Mouse (Mus musculus) hindlimb bud, embryonic 11.5 days (tissue): ENCODE measurements around the gene Dkkl1.
A peak's percentile ranks its signal among the peaks of the same experiment; 100 is the strongest.

ENCODE experiments used
- DNase-seq: peaks from one replicate; pipeline ENCODE4 v3.0.0-alpha.2; 2012; ENCODE audit warnings: low read depth, low spot score; ENCODE audit errors: extremely low spot score

Dkkl1 gene

DNA sequence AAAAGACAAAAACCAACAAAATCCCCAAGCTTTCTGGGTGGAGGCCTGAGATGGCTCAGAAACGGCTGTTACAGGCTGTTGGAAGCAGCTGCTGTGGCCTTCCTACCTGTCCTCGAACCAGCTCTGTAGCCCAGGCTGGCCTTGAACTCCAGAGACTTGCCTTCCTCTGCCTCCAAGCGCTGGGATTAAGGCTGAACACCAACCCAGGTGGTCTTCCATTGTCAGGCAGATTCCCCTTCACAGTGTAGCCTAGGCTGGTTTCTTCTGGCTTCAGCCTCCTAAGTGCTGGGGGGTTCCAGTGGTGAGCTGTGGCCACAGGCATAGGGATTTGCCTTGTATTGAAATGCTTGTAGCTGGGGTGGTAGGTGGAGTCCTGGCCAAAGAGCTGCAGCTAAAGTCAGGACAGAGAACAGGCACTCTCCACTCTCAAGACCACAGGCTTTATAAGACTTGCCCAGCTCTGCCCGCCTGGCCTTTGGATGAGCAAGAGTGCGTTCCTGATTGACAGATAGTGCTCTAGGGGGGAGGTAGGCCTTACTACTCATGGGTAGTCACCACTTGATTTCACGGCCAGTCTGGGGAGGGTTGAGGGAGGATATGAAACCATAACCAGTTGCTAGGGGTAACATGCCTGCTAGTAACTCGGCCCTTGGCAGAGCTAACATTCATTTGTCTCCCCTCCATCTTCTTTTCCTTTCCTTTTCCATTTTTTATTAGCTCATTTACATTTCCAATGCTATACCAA lies 17.7 kb upstream of the Dkkl1 start:
- no peak for DNase-seq

DNA sequence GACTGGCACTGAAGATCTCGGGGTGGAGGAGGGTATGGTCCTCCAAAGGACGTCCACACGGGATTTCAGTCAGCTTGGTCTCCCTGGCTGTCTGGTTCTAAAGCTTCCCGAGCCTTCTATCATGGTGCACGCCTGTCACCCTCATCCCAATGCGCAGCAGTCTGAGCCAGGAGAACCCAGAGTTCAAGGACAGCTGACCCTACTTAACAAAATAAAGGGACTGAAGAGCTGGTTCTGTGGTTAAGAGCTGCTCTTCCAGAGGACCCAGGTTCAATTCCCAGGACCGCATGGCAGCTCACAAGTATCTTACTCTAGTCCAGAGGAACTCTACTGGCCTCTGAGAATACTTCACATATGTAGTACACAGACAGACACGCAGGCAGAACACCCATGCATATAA lies 17.1 kb upstream of the Dkkl1 start:
- DNase-seq = no peak

DNA sequence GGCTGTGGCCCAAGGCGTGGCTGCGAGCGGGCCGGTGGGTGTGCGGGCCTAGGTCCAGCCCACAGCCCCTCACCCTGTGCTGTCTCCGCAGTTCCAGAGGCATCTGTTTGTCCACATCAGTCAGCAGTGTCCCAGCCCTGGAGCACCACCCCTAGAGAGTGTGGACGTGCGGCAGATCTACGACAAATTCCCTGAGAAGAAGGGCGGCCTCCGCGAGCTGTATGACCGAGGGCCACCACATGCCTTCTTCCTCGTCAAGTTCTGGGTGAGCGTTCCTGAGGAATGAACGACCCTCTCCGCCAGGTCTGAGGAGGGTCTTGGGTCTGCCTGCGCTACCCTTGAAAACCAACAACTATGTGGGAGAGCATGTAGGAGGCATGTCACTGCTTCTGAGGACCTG lies 16.6 kb upstream of the Dkkl1 start:
- DNase-seq = no peak

DNA sequence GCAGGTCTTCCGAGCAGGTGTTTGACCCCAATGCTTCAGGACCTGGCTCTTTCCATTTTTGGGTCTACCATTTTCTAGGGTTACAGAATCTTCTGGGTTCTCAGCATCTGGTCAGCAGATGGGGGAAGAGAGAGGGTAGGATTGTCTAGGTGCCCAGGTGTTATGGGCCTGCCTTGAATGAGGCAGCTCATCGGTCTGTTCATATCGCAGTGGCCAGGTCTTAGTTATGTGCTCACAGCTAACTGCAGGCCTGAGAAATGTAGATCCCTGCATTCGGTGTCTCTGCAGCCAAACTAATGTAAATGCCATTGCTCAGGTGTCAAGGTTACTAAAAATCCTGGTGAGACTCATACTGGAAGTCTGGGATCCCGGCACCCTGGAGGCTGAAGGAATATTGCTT lies 14.5 kb upstream of the Dkkl1 start:
- no peak for DNase-seq

DNA sequence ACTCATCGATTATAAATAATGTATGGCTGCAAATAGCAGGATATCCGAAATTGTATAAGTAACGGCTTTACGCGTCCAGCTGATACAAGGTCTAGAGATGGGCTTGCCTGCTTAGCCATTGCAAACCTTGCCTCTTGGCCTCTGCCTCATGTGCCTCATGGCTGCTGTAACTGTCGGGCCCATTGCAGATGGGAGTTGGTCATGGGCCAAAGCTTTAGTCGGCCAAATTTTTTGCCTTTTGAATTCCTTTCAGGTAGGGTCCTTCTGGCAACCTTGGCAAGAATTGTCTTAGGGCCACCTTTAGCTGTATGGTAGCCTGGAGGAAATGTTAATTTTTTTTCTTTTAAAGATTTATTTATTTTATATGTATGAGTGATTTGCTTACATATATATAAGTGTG lies 12.9 kb upstream of the Dkkl1 start:
- no peak for DNase-seq

DNA sequence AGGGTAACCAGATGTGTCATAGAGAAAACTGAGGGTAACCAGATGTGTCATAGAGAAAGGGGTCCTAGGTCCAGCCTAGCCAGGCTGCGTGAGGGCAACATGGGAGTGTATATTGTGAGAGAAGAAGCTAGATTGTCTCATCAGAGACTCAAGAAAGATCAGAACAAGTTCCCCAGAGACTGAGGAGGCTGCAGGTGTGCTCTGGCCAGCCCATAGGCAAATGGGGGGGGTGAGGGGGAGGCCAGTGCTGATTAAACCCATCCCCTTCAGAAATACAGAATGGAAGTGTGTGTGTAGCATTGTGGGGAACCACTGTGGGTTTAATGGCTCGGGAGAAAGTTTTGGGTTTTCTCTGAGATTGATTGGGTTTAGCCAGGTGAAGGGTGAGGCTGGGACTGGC lies 9.7 kb upstream of the Dkkl1 start:
- DNase-seq = no peak

DNA sequence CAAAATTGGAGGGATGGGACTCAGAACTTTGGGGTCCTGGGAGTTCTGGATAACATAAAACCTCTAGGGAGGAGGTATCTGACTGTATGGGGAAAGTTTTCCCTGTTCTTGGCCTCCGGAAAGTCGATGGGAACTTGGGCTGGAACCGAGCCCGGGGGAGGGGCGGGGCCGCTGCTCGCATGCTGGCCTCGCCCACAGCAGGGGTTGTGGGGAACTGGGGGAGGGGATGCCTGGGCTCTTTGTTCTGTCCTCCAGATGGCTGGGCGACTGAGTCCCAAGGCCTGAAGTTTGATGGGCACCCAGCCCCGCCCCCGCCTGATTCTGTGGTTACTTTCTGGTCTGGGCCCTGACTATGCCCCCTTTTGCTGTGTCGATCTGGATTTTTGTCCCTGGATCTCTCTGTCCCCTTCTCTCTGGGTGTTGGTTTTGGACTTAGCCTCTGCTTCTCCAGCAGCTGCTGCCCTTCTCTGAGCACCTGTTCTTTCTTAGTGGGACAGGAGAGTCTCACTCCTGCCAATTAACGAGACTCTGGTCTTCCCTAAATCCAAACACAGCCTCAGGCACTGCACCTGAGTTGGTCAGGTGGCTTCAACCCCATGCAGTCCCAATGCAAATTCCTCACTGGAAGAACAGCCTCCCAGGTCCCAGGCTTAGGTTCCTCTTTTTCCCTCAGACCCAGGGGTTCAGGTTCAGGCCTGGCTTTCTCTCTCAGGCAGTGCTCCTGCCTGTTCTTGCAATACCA lies 4.7 kb upstream of the Dkkl1 start:
- peak; percentile 84 for DNase-seq

DNA sequence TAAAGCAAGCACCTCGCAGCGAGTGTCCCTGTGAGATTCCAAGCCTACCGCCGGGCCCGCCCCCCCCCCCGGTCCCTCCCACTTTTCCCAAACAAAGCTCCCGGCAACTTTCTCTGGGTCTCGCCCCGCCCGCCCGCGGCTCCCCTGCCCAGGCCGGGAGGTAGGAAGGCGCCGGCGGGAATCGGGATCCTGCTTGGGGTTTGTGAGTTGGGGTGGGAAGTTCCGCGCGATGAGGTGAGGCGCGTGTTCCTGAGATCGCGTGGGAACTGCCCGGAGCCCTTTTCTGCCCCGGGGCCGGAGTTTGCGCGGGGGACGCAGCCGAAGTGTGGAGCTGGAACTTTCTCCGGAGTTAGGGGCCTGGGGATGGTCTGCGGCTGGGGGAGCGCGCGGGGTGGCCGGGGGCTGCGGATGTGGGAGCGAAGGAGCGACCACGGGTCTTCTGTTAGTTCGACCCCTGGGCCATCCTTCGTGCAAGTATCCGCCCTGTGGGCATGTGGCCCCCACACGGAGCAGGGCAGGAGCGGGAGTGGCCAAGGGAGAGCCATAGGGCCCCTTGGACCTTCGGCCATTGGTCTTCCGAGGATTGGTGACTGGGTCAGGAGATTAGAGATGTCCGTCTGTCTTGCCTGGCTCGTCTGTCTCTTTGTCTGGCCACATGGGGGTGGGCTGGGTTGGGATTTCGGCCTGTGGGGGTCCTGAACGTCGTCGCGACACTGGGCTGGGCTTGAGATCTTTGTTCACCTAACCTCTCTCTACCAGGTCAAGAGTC lies 3.9 kb upstream of the Dkkl1 start, which contains the start of gene Tead2:
TSS of gene Tead2 (plus strand) at position 81 of the 769 bp plus-strand sequence.
- DNase-seq = no peak

DNA sequence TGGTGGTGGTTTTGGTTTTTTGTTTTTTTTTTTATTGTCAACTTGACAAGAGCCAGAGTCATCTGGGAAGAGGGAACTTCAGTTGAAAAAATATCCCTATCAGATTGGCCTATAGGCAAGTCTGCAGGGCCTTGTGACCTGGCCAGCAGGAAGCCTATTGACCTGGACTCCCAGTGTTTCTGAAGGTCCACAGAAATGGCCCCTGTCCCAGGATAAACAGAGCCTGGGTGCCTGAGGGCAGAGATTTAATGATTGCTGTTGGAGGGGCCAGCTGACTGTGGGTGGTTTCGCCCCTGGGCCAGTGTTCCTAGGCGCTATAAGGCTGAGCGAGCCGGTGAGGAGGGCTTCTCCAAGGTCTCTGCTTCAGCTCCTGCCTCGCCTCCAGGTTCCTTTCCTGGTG lies 1.8 kb upstream of the Dkkl1 start:
- no peak for DNase-seq

DNA sequence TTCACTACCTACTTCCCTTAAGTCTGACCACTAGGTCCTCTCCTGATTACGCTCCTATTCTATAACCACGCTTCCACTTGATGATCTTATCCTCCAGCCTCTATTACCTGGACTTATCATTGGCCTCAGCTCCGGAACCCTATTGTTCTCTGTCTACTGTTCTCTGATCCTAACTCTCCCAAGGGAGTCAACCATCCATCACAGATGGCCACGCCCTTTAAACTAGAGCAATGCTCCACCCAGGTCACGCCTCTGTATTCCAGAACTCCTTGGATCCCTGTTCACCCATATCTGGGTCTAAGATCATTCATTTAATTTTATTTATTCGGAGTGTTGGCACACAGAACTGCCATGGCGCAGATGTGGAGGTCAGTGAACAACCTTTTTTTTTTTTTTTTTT lies 409 bp upstream of the Dkkl1 start:
- DNase-seq = no peak

DNA sequence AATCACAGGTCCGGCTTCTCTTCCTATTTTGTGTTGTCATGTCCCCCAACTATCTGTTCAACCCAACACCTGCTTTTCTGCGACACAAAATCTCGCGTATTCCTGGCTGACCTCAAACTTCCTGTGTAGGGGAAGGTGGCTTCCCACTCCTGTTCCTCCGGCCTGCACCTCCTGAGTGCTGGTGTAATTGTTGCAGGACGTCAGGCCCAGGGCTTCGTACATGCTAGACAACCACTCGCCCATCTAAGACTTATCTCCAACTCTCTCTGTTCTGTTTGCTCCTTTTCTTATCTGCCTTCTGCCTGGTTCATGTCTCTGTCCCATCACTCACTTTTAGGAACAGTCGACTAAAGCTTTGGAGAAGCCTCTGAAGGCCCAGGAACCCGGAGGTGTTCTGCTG lies 877 bp downstream of the Dkkl1 start:
- DNase-seq = no peak

DNA sequence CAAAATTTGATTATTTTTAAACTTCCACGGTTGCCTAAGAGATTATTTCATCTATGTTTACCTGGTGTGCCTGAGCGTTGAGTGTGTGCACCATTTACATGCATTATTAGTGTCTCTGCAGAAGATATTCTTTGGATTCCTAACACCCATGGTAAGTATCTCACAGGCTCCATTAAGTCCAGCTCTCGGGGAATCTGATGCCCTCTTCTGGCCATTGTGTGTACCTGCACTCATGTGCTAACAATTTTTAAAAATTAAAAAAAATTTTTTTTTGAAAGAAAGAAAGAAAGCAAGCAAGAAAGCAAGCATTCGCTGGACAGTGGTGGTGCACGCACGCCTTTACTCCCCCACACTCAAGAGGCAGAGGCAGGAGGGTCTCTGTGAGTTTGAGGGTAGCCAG lies 3.7 kb downstream of the Dkkl1 start:
- DNase-seq = no peak

DNA sequence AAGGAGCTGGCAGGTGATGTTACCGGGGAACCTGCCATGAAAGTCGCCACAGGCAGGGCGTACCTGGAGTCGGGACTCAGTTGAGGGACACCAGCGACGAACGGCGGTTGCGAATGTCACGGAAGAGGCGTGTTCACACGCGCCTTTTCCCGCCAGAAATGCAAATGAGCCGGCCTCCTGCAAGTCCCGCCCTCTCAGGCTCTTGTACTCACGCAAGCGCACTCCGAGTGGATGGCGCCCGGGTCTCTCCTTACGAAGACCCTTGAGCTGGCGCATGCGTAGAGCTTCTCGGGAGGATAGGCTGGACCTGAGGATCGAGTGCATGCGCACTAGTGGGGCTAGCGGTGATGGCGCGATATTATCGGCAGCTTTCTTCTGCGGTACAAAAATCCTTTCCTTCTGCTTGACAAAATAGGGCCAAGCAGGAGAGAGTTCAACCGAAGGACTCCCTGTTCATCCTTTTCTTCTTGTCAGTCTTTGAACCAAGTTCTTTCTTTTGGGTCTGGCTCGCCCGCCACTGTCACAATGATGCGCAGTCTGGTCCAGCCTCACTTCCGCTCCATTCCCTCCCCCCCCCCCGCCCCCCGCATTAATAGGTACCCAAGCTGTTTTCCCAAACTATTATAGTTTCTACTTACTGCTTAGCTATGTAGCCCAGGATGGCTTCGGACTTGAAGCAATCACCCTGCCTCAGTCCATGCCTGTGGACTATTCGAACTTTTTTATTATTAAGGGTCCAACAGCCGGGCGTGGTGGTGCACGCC lies 7.4 kb downstream of the Dkkl1 start, which contains the start of gene Ccdc155:
TSS of gene Ccdc155 (minus strand) at position 513 of the 764 bp plus-strand sequence.
- DNase-seq = peak; percentile 97

DNA sequence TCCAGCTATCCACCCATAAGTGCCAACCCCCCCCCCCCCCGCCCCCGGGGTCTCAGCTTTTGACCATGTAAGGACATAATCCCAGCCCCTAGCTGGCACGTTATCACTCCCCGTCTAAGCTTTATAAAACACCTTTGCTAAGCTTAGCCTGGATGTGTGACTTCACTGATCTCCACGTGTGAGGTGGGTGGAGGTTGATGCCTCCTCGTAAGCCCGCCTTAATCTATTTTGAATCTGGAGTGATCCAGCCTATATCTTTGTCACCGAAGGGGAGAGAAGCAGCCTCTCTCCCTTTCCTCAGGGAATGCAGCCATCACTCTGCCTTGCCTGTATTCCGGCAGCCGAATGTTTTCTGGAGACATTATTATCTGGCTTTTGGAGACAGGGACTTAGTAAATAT lies 9.3 kb downstream of the Dkkl1 start:
- DNase-seq = no peak

DNA sequence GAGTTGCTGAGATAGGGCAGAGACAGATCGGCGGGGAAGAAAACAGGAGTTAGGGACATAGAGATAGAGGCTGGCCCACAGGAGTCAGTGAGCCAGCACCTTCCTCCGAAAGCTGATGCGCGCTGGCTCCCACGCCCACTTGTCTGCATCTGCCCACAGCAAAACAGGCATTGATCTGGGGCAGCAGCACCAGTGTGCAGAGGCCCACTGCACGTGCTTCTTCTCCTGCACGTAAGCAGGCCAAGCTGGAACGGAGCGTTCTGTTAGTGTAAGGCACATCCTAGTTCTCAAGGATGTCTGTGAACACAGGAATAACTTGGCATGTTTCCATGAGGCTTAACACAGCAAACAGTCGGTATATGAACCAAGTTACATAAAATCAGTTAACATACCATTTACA lies 13.0 kb downstream of the Dkkl1 start:
- no peak for DNase-seq

DNA sequence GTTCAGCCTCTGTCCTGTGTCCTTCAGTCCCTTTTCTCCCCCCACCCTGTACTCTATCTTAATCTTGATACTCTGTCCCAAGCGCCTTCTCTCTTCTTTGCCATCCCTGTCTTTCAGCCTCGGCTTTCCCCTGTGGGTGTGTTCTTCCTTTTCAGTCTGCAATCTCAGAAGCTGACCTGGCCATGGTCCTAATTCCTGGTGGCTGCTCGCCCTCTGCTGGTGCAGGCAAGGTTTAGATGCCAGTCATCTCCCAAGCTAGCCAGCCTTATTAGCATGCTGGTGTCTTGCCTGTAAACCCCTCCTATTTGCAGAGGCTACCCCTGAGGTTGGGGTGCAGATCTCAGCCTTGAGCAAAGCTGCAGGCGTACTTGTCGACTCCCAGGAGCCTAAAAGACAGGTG lies 13.5 kb downstream of the Dkkl1 start:
- DNase-seq = peak; percentile 41

DNA sequence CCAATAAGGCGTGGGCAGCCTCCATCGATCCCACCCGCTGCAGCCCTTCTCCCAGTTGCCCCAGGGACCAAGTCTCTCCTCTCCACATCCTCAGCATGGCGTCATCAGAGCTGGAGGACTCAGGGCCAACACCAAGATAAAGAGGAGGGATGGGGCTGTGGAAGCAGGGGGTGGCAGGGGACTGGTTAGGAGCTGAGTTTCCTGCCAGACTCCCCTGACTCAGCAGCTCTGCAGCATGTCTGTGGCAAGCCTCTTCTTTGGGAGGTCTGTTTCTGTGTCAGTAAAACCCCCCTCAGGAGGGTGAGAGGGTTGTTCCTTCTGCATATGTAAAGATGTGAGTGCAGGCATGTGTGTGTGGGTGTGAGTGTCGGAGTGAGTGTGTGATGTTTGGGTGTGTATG lies 15.0 kb downstream of the Dkkl1 start:
- DNase-seq = no peak

DNA sequence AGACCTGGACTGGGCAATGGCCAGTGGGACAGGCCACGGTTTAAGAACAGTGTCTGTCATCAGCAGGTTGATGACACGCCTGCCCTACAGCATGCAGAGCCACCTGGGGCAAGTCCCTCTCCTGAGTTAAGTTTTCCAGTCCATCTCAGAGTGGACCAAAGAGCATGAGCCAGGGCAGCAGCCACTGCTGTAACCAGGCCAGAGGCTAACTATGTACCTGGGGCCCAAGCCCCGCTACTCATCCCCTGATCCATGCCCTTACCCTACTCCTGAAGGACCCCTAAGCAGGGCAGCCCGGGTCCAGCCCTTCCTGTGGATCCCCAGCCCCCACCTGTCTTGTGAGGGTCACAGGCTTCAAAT lies 15.8 kb downstream of the Dkkl1 start:
- no peak for DNase-seq

DNA sequence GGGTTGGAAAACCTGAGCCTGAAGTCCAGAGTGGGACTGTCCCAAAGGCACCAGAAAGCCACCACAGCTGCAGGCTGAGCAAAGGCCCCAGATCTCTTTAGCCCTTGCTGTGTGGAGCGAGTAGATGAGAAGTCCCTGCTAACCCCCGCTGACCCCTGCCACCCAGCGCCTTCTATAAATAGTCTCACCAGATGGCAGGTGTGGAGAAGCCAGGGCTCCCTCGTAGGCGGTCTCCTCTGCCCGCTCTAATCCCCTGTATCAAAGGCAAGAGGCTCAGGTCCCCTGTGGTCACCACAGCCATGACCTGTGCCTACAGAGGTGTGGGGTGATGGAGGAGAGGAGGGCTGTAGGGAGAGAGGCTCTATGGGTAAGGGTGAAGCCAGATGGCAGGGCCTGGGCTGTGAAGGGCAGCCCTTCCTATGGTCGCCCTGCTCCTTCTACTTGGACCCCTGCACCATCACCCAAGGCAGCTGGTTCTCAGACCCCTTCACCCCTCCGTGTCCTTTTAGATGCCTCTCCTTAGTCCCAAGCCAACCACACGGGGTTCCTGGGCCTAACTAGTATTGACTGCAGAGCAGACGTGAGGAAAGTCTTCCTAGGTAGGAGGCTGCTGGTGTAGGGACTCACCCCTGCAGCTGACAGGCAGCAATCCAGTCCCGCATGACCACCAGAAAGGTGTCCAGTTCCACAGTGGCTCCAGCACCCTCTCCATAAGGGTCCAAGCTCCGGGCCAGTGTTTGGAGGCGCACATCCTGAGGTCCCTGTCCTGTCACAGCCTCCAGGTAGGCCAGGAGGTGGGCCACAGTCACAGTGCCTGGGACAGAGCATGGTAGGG lies 16.4 kb downstream of the Dkkl1 start:
- DNase-seq = no peak
